Mouse (Mus musculus) intestine, embryonic 15.5 days (tissue): ENCODE data around the gene Cd96. TPM values are rescaled to one million over a fixed set of nuclear protein-coding genes. Genes with fewer than 3 reads are reported as not detected.
A peak's percentile ranks its signal among the peaks of the same experiment; 100 is the strongest.

Source experiments
- ATAC-seq: fragments of 200-750 bp; cut with Nextera tagmentation; 2 replicates; pipeline ENCODE4 v1.8.0; 2017; ENCODE audit warnings: moderate TSS enrichment, moderate library complexity
- H3K27ac ChIP-seq: fragments of 300-500 bp; sonication (generic); 2 replicates; pipeline ENCODE4 v1.5.1; 2015; ENCODE audit warnings: mild to moderate bottlenecking, inconsistent platforms
- H3K27me3 ChIP-seq: fragments of 300-500 bp; sonication (generic); replicated peaks from 2 replicates; pipeline ENCODE4 v1.6.1; 2015; ENCODE audit warnings: inconsistent platforms
- H3K36me3 ChIP-seq: fragments of 300-500 bp; sonication (generic); 2 replicates; pipeline ENCODE4 v1.6.1; 2015; ENCODE audit warnings: inconsistent platforms
- H3K4me1 ChIP-seq: fragments of 300-500 bp; sonication (generic); replicated peaks from 2 replicates; pipeline ENCODE4 v1.6.1; 2015; ENCODE audit warnings: inconsistent platforms
- H3K4me2 ChIP-seq: fragments of 300-500 bp; sonication (generic); replicated peaks from 2 replicates; pipeline ENCODE4 v1.6.1; 2015; ENCODE audit warnings: mild to moderate bottlenecking, inconsistent platforms
- H3K4me3 ChIP-seq: fragments of 300-500 bp; sonication (generic); replicated peaks from 2 replicates; pipeline ENCODE4 v1.5.1; 2015; ENCODE audit warnings: inconsistent platforms
- H3K9ac ChIP-seq: fragments of 300-500 bp; sonication (generic); 2 replicates; pipeline ENCODE4 v1.6.1; 2015; ENCODE audit warnings: inconsistent platforms
- H3K9me3 ChIP-seq: fragments of 300-500 bp; sonication (generic); 2 replicates; pipeline ENCODE4 v1.6.1; 2016; ENCODE audit warnings: inconsistent platforms
- whole genome bisulfite sequencing: fragments of 180-500 bp; shearing (Covaris S2); methylation state at CpG from one replicate; pipeline ENCODE4 v1.1.7; 2015; 5-methylcytosine and 5-hydroxymethylcytosine counted together
- polyA plus RNA-seq: library from polyadenylated mRNA; unstranded; fragments of >200 nt; fragmentation: Nextera tagmentation; extraction: Ambion mirVana; gene quantifications from 2 replicates; pipeline ENCODE4 v1.2.1, GENCODE M21; 2015

Cd96 gene
- polyA plus RNA-seq, 1 experiment from 2014 or later = 0.43 TPM

- ATAC-seq = no peak
- no peak overlapping the region for H3K4me2 ChIP-seq
- WGBS = 67% methylated on average over 4 of the region's 4 CpGs
Observed at GRCm38 (mm10) chr16:46107431-46107830, 12.6 kb downstream of the Cd96 start.

DNA sequence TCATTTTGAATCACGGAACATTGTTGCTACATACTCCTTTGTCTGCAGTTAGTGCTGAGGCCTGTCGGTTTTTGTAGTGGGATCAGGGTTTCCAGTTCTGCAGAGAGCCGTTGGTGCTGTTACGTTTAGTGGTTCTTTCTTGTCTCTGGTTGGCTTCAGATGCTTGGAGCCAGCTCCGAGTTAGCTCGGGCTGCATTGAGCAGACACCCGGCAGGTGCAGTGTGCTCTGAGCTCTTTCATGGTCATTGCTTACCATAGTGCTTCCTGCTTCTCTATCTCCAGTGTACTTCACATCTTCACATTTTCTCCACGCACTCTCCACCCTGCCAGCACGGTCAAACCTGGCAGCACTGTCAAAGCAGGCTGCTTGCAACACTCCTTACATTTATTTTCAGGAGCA lies 15.6 kb downstream of the Cd96 start:
- H3K4me1 ChIP-seq = no peaks in the 10 kb centered on the region
- no peak overlapping the region for H3K9ac ChIP-seq
- no peak overlapping the region for H3K4me2 ChIP-seq
- WGBS = 75% methylated on average over 9 of the region's 9 CpGs
- no peaks in the 10 kb centered on the region for H3K9me3 ChIP-seq
- H3K36me3 ChIP-seq = no peaks in the 10 kb centered on the region
- ATAC-seq = no peak
- no peak overlapping the region for H3K27ac ChIP-seq
- H3K27me3 ChIP-seq = no peaks in the 10 kb centered on the region
- no peak overlapping the region for H3K4me3 ChIP-seq

More at GRCm38 (mm10) chr16:46107431-46107830, 12.6 kb downstream of the Cd96 start:
- H3K4me1 ChIP-seq = no peaks in the 10 kb centered on the region
- H3K27me3 ChIP-seq = no peaks in the 10 kb centered on the region
- no peak overlapping the region for H3K27ac ChIP-seq
- H3K9me3 ChIP-seq = no peaks in the 10 kb centered on the region
- H3K36me3 ChIP-seq = no peaks in the 10 kb centered on the region
- no peak overlapping the region for H3K4me3 ChIP-seq
- H3K9ac ChIP-seq = no peak overlapping the region

DNA sequence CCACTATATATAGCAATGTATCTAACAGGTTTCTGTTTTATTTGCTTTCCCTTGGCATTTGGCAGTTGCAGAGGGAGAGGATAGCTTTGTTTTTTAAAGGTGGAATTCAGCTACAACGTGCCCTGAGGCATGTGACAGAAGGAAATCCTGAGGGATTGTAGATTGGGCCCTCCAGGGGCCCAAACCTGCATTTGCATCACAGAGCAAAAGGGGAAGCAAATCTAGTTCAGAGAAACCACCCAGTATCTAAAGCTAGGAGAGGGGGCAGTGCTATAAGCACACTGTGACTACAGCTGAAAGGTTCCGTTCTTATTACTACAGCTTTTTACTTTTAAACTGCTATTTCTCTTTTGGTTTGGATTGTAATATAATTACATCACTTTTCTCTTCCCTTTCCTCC lies 18.3 kb downstream of the Cd96 start:
- no peak for ATAC-seq
- Histone ChIP-seq H3K9me3 (no peaks in the 10 kb centered on the region), H3K36me3 (no peaks in the 10 kb centered on the region), H3K4me2 (no peak overlapping the region), H3K4me3 (no peak overlapping the region), H3K27me3 (no peaks in the 10 kb centered on the region), H3K27ac (no peak overlapping the region), H3K9ac (no peak overlapping the region), H3K4me1 (no peaks in the 10 kb centered on the region)
- 51% methylated on average over 2 of the region's 2 CpGs for WGBS

- 63% methylated on average over 2 of the region's 2 CpGs for WGBS
Observed at GRCm38 (mm10) chr16:46100286-46100685, 19.8 kb downstream of the Cd96 start.

GRCm38 (mm10) chr16:46097421-46097820 lies 22.6 kb downstream of the Cd96 start:
- no peaks in the 10 kb centered on the region for H3K27me3 ChIP-seq
- no peaks in the 10 kb centered on the region for H3K4me1 ChIP-seq
- no peak overlapping the region for H3K9ac ChIP-seq
- no peak overlapping the region for H3K4me3 ChIP-seq
- no peak overlapping the region for H3K27ac ChIP-seq
- no peak overlapping the region for H3K4me2 ChIP-seq
- H3K36me3 ChIP-seq = no peaks in the 10 kb centered on the region
- no peaks in the 10 kb centered on the region for H3K9me3 ChIP-seq
- 63% methylated on average over 9 of the region's 9 CpGs for WGBS
- no peak for ATAC-seq

More at GRCm38 (mm10) chr16:46100286-46100685, 19.8 kb downstream of the Cd96 start:
- Histone ChIP-seq H3K36me3 (no peaks in the 10 kb centered on the region), H3K4me1 (no peaks in the 10 kb centered on the region), H3K27ac (no peak overlapping the region), H3K4me3 (no peak overlapping the region), H3K9ac (no peak overlapping the region), H3K9me3 (no peaks in the 10 kb centered on the region), H3K4me2 (no peak overlapping the region), H3K27me3 (no peaks in the 10 kb centered on the region)
- ATAC-seq = no peak

- ATAC-seq = peak; percentile 31; the same call in 1 of the 2 replicates
- WGBS = 73% methylated on average over 2 of the region's 2 CpGs
- Histone ChIP-seq H3K4me3 (no peak overlapping the region), H3K36me3 (no peaks in the 10 kb centered on the region), H3K9me3 (no peaks in the 10 kb centered on the region), H3K4me1 (no peaks in the 10 kb centered on the region), H3K27ac (no peak overlapping the region), H3K4me2 (no peak overlapping the region), H3K27me3 (no peaks in the 10 kb centered on the region), H3K9ac (no peak overlapping the region)
Observed at GRCm38 (mm10) chr16:46094478-46094877, 25.6 kb downstream of the Cd96 start.

- H3K36me3 ChIP-seq = no peaks in the 10 kb centered on the region
- H3K4me3 ChIP-seq = no peak overlapping the region
- no peak overlapping the region for H3K9ac ChIP-seq
- H3K4me1 ChIP-seq = no peaks in the 10 kb centered on the region
- no peaks in the 10 kb centered on the region for H3K9me3 ChIP-seq
- no peak for ATAC-seq
- H3K4me2 ChIP-seq = no peak overlapping the region
- no peak overlapping the region for H3K27ac ChIP-seq
- WGBS = 88% methylated on average over 2 of the region's 2 CpGs
- H3K27me3 ChIP-seq = no peaks in the 10 kb centered on the region
Observed at GRCm38 (mm10) chr16:46092935-46093334, 27.1 kb downstream of the Cd96 start.

- Histone ChIP-seq H3K27me3 (no peaks in the 10 kb centered on the region), H3K9ac (no peak overlapping the region), H3K4me3 (no peak overlapping the region), H3K4me2 (no peak overlapping the region), H3K4me1 (no peaks in the 10 kb centered on the region), H3K27ac (no peak overlapping the region), H3K9me3 (no peaks in the 10 kb centered on the region), H3K36me3 (no peaks in the 10 kb centered on the region)
- ATAC-seq = no peak
- 69% methylated on average over 5 of the region's 5 CpGs for WGBS
Observed at GRCm38 (mm10) chr16:46086874-46087473, 33.1 kb downstream of the Cd96 start.

DNA sequence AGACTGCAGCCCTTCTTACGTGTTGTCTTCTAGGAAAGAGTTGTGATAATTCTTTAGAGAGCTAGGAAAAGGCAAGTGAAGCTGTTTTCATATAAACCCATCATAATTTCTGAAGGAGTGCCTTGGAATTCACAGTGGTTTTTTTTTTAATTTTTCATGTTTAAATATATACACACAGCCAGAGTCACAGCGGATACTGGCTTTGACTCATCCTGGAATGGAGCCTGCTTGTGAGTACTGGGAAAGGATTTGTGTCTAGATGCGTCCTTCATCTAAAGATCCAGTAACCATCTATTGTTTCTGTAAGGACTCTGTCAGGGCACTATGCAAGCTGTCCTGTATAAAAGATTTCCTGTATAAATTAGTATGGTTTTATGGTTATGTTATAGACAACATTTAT lies 52.1 kb downstream of the Cd96 start:
- no peak overlapping the region for H3K9ac ChIP-seq
- ATAC-seq = no peak
- no peaks in the 10 kb centered on the region for H3K27me3 ChIP-seq
- H3K27ac ChIP-seq = no peak overlapping the region
- no peaks in the 10 kb centered on the region for H3K4me1 ChIP-seq
- H3K4me2 ChIP-seq = no peak overlapping the region
- no peak overlapping the region for H3K4me3 ChIP-seq
- no peaks in the 10 kb centered on the region for H3K36me3 ChIP-seq
- H3K9me3 ChIP-seq = no peaks in the 10 kb centered on the region
- WGBS = 54% methylated on average over 3 of the region's 3 CpGs

DNA sequence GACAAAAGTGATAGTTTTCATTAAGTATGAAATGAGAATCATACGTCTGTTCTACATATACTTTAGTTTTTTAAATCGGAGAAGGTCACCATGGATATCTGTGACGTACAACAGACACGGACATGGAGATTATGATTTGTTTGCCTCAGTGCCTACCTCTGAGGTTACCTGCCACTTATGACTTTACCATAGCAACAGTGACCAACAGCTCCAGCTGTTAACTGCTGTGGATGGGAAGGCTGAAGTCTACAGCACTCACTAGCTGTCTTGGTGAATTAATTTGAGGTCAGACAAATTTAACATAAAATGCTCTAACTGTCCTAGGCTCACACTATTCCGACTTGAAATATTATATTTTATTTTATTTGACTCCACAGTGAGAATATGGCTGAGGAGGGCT lies 56.8 kb downstream of the Cd96 start:
- no peaks in the 10 kb centered on the region for H3K9me3 ChIP-seq
- WGBS = 78% methylated on average over 5 of the region's 5 CpGs

DNA sequence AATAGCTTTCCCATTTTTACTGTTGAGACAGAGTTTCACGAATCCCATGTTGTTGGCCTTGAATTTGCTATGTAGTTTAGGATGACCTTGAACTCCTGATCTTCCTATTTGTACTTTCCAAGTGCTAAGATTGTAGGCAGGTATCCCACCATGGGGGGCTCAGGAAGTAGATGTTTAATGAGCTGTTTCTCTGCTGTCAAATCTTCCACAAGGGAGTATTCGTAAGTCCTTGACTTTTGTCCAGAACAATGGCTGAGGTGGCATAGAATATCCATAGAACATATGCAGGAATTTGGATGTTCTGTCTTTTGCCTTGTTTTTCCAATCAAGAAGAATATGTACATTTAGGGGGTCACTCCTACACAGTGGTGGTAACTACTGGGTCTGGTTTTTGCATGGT lies 73.1 kb downstream of the Cd96 start:
- no peaks in the 10 kb centered on the region for H3K36me3 ChIP-seq
- H3K4me3 ChIP-seq = no peak overlapping the region
- H3K9me3 ChIP-seq = no peaks in the 10 kb centered on the region
- no peaks in the 10 kb centered on the region for H3K4me1 ChIP-seq
- no peak overlapping the region for H3K4me2 ChIP-seq
- no peak for ATAC-seq
- H3K27ac ChIP-seq = no peak overlapping the region
- H3K27me3 ChIP-seq = no peaks in the 10 kb centered on the region
- H3K9ac ChIP-seq = no peak overlapping the region
- WGBS = 81% methylated on average over 2 of the region's 2 CpGs

More for the DNA sequence above, 56.8 kb downstream of the Cd96 start:
- no peak for ATAC-seq
- H3K36me3 ChIP-seq = no peaks in the 10 kb centered on the region
- H3K4me3 ChIP-seq = no peak overlapping the region
- H3K4me1 ChIP-seq = no peaks in the 10 kb centered on the region
- H3K27ac ChIP-seq = no peak overlapping the region
- H3K27me3 ChIP-seq = no peaks in the 10 kb centered on the region
- no peak overlapping the region for H3K4me2 ChIP-seq
- H3K9ac ChIP-seq = no peak overlapping the region

- WGBS = 43% methylated on average over 2 of the region's 2 CpGs
- no peak overlapping the region for H3K4me3 ChIP-seq
- no peaks in the 10 kb centered on the region for H3K36me3 ChIP-seq
- H3K4me1 ChIP-seq = no peaks in the 10 kb centered on the region
- no peak overlapping the region for H3K27ac ChIP-seq
- no peak overlapping the region for H3K9ac ChIP-seq
- no peak overlapping the region for H3K4me2 ChIP-seq
- no peaks in the 10 kb centered on the region for H3K9me3 ChIP-seq
- ATAC-seq = no peak
- no peaks in the 10 kb centered on the region for H3K27me3 ChIP-seq
Observed at GRCm38 (mm10) chr16:46036261-46036660, 83.8 kb downstream of the Cd96 start.

- Histone ChIP-seq H3K27me3 (no peaks in the 10 kb centered on the region), H3K9me3 (no peaks in the 10 kb centered on the region), H3K36me3 (no peaks in the 10 kb centered on the region), H3K4me2 (no peak overlapping the region), H3K4me3 (no peak overlapping the region), H3K27ac (no peak overlapping the region), H3K9ac (no peak overlapping the region), H3K4me1 (no peaks in the 10 kb centered on the region)
- 69% methylated on average over 9 of the region's 9 CpGs for WGBS
- ATAC-seq = no peak
Observed at GRCm38 (mm10) chr16:46033896-46034295, 86.2 kb downstream of the Cd96 start.
